Mouse (Mus musculus): Measurements from ENCODE around the gene Naa20.

Naa20 gene

DNA sequence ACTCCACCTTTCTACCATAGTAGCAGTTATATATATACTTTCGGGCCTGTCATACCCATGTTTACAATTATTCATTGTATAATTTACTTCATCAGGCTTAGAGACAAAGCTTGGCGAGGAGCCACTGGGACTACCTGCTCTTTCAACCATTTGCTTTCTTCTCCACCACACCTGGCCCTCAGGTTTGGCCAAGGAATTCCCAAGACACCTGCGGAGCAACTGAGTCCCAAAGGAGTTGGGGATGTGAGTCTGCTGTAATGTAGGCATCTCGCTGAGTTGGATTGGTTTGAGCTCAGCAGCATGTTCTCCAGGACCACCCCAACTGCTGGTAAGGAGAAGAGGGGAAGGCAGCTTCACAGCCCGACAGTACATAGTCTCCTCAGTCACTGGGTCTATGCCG, at the start of gene Naa20:
Gene Naa20 (plus strand): TSS at position 239 of the 400 bp plus-strand sequence.
- DNase-seq (ENCODE audit: low spot score): no peak

GRCm38 (mm10) chr2:145855831-145856230, 46.1 kb upstream of the Naa20 start:
- no peak for DNase-seq (ENCODE audit: low spot score)

- no peak for DNase-seq (ENCODE audit: low spot score)
Observed at GRCm38 (mm10) chr2:145857864-145858263, 44.0 kb upstream of the Naa20 start.

DNA sequence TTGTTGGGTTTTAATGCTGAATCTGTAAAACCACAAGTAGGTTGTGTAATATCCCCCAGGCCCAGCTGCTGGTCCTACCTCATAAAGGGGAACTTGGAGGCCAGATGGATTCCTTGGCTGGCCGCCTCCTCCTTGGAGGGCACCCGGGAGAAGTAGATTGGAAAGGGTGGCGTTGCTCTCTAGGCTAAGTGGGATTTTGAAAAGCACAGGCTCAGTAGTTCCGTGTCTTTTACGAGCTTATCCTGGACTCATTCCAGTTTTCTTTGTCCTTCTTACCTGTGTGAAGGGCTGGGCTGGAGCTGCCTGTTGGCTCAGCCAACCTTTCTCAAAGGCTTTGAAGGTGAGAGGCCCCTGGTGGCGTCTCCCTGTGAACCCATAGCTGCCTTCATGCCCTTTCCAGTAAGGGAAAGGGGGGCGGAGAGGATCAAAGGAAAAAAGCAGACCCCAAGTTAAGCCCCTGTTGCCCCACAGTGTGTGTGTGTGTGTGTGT, 42.4 kb upstream of the Naa20 start:
- DNase-seq (ENCODE audit: low spot score): no peak

DNA sequence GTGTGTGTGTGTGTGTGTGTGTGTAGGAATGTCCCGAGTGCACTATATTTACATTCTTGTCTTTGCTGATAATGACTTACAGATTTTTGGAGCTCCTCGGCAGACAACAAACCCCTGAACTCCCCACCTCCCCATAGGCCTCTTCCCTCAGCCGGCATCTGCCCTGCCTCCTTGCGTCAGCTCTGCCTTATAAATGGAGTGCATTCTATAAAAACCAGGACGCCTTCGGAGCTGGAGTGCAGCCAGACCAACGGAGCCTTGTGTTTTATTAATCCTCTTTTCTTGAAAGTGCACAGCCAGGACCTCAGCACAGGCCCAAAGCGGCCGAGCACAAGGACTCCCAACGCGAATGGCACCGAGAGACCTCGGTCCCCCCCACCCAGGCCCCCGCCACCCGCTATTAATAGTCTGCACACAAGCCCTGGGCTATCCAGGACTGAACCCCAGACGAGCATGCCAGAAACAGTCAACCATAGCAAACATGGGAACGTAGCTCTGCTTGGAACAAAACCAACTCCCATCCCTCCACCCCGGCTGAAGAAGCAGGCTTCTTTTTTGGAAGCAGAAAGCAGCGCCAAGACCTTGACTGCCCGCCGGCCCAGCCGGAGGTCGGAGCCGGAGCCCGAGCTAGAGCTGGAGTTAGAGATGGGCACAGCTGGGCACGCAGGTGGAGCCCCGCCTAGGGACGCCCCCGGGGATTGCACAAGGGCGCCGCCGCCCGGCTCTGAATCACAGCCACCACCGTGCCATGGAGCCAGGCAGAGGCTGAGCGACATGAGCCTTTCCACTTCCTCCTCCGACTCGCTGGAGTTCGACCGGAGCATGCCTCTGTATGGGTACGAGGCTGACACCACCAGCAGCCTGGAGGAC, 41.7 kb upstream of the Naa20 start:
- DNase-seq (ENCODE audit: low spot score): no peak

DNA sequence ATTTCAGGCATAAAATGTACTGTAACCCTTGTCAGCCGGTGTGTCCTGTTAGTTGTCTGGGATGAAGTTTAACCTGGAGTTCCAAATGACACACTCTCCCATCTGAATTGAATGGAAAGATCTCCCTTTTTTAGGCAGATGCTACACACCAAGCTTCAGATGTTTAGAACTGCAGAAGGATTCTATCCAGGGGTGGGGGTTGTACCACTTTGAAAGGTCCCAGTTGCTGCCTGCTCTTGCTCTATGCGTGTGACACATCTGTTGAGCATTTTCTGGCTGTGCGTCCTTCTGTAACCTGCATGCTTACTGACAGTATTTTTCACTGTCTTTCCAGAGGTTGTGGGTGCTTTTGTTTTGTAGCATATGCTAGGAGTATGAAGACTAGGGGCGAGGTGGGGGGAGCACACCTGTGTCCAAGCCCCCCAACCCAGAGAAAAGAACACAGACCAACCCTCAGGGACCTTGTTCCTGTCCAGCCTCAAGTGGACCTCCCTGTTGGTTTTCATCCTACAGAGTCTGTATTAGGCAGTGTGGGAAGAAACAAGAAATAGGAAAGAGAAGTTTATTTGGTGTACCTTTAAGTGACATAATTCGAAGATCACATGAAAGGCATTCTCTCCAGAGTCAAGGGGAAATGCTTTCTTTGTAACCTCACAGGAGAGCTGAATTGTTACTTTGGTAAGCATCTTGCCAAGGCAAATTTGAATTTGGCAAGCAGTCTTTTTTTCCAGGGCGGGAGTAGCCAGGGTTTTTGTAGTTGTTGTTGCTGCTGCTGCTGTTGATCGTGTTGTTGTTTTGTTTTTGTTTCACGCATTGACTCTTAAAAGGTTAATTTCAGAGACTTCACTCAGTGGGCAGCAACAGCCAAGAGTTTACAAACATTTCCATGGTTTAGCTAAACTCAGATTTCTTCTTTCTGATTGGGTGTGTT, 40.4 kb upstream of the Naa20 start:
- DNase-seq (ENCODE audit: low spot score): no peak

DNA sequence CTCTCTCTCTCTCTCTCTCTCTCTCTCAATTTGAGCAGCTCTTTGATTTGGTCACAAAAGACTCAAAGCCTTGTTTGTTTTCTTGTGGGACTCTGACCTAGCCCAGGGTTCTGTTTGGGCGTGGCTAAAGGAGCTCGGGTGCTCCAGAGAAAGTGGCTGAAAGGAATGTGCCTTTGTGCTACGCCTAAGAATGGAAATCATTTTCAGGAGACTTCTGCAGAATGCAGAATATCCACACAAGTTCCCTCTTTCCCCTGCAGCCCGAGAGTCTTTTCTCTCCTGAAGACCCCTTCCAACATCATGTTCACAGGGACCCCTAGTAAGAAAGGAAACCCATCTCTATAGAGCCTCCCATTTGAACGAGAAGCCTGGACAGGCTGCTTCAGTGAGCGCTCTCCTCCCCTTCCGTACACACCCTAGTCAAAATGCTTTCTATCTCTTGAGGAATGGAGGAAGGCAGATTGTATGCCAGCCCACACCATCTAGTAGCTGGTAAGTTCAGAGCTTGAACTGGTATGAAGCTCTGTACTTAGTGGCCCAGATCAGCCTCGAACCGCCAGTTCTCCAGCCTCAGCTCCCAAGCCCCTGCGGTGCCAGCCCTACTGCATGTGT, 39.6 kb upstream of the Naa20 start:
- no peak for DNase-seq (ENCODE audit: low spot score)

GRCm38 (mm10) chr2:145865344-145865743, 36.6 kb upstream of the Naa20 start:
- DNase-seq (ENCODE audit: low spot score): no peak

DNA sequence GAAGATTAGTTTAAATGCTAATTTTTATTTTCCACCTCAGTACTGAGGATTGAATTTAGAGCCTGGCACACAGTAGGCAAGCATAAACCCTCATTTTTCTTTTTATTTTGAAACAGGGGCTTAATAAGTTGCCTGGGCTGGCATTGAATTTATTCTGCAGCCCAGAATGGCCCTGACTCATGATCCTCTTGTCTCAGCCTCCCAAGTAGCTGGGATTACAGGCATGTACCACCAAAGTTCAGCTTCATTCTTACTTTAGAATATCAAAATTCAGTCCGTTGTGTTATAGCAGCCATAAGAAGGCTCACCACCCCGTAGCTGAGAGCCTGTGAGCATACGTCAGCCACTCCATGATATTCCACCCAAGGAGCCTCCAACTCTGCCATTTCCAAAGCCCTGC, 35.7 kb upstream of the Naa20 start:
- no peak for DNase-seq (ENCODE audit: low spot score)

- no peak for DNase-seq (ENCODE audit: low spot score)
Observed at GRCm38 (mm10) chr2:145866695-145867449, 35.0 kb upstream of the Naa20 start.

DNA sequence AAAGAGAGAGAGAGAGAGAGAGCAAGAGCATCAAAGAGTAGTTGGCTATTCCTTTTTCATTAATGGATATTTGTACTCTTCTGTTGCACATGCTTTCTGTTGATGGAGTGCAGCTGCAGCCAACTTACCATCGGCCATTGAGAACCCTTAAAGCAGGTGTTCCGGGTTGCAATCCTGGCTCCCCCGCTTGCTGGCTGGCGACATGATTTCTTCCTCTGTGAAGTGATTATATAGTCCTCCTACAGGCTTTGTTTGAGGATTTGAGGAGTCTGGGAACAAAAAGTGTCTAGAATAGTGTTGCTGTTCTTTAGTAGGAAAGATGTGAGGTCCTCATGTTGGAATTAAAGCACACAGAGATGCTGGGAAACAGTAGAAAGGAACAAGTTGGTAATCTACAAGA, 30.6 kb upstream of the Naa20 start:
- no peak for DNase-seq (ENCODE audit: low spot score)

- no peak for DNase-seq (ENCODE audit: low spot score)
Observed at GRCm38 (mm10) chr2:145872099-145872498, 29.8 kb upstream of the Naa20 start.

DNA sequence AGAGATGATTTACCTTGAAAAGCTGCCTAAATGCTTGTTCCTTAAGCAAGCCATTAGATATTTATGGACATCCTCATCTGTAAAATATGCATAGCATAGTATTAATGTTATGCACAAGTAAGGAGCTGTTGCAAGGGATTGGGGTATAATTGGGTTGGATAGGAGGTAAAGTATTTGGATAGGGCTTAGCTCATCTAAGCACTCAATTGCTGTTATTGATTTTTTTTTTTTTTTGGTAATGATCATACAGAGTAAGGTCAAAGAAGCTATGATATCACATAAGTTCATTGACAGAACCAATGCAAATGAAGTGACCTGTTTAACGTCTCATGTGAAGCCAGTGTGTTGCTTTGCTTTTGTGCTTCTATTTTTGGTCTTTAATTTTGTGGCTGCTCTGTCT, 27.9 kb upstream of the Naa20 start:
- no peak for DNase-seq (ENCODE audit: low spot score)

DNA sequence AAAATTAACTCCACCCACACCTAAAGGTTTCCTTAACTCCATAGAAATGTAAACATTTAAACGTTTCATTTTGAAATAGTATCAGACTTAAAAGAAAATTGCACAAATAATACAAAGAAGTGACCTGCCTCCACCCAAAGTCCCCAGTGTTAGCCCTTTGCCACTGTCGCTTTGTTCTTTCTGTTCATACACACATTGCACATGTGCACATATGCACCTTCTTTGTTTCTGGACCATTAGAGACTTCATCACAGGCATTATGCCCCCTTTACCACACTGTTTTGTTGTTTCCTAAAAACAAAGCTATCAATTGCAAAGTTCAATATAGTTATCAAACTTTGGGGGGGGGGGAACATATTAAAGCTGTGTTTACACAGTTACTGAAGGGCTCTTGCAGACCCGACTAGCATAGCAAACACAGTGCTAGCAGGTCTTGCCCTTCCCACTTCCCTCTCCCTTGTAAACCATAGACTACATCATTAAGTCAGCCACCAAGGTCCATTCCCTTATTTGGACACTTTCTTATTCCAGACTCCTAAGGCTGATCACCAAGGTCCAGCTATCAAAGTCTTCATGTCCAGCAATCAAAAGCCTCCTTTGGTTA, 26.9 kb upstream of the Naa20 start:
- DNase-seq (ENCODE audit: low spot score): no peak

GRCm38 (mm10) chr2:145877191-145877590, 24.7 kb upstream of the Naa20 start:
- DNase-seq (ENCODE audit: low spot score): no peak

DNA sequence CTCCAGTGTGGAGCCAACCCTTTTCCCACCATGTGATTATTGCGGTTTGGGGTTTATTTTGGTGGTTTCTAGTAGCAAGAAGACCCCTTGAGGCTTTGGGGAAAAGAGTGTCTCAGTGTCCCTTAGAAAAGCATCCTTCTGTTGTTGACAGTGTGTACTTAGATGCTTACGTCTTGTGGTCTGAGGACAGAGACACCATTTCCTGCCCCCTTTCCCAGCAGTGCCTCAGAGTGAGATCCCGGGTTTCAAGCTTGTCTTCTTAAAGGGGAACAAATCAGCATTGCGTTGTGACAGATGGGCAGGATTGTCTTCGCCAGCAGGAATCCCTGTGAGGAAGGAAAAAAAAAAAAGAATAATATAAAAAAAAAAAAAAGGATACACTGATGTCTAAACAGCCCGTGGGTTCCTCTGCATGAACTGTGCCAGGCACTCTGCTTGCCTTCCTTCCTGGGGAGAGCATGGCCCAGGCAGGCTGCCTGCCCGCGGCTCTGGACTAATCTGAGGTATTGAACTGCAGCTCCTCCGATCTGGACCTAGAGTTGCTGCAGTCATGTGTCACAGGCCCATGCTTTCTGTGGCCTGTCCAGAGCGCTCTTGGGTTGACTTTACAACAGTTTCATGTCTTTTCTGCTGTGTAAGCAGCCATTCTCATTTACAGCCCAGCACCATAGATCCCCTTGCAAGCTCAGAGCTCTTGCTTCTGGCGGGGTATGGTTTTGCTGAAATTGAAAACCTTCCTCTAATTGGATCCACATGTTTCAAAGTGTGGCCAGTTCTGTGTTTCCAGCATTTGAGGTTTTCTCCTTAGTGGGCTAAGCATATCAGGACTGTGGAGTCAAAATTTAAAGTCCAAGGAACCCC, 20.8 kb upstream of the Naa20 start:
- DNase-seq (ENCODE audit: low spot score): no peak

DNA sequence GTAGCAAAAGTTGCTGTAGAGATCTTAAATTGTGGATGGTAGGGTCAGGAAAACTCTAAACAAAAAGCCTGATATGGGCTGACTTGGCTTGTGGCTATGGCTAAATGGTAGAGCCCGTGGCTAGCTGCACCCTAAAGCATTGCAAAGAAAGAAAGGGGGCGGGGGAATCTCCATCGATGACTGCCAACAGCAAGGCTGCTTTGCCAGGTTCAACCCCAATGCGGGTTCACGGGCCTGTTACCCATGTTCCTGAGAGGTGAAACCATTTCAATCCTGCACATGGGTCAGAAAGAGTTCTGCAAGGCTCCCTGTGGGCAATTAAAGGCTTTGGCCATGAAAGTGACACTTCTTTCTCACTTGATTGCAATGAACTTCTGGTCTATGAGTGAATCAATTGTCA, 20.0 kb upstream of the Naa20 start:
- no peak for DNase-seq (ENCODE audit: low spot score)

DNA sequence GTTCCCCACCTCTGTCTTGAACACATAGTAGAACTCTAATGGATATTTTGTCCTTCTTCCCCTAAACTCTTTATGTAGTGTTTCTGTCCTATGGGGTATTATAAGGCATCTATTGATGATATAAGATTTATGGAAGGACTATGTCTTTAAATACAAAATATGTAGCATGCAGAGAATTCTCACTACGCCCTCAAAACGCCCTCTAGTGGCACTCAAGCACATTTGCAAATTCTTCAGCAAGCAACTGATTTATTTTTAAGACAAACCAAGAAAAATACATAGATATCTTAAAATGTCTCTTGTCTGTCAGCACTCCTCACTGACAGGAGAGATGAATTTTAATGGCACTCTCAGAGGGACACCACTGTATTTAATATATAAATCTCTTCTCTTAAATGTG, 19.5 kb upstream of the Naa20 start:
- DNase-seq (ENCODE audit: low spot score): no peak

DNA sequence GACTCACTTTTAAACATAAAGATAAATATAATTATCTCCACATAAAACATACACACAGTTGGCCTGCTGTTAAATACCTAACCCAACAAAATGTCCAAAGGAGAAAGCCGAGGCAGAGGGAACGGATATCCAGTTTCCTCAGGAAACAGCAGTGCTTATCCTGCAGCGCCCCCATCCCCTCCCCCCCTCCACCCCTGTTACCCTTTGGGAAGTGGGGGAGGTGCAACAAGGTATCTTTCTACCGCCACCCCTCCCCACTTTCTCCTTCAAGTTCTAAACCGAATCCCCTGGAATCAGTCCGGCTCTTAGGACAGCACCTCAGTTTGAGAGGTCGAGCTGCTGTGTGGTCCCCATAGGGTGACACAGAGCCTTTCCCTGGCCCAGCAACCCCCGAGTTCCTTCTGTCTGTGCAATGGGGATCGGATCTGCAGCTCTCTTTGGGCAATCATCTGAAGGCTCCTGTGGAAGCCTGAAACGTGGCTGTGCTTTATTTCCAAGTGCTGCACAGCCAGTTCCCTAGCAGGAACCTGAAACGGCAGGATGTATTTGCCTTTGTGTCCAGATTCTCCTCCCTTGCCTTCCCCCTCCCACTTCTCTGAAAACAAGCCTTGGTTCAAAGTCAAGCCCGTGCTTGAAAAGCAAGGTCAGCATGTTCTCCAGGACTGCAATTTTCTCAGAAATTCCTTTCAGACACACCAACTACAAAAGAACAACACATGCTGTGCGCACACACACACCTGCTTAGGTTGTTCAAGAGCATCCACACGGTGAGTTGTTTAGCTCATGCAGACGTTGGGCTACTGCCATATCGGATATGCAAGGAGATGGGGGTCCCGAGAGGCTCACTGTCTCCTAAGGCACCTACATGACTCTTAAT, 17.6 kb upstream of the Naa20 start:
- no peak for DNase-seq (ENCODE audit: low spot score)
